Mouse (Mus musculus) C3H10T1/2 (cell line): ENCODE results near the gene Phf11a. TPM values are rescaled to one million over a fixed set of nuclear protein-coding genes. Genes with fewer than 3 reads are reported as not detected.

Source experiments
- polyA plus RNA-seq, 2 experiments: library from polyadenylated mRNA; unstranded; fragments of >200 nt; fragmentation: generic; extraction: Trizol; gene quantifications; one replicate each; pipeline ENCODE4 v1.2.1; 2012; ENCODE audit warnings: missing spikeins in 2 of 2

Gene Phf11a
- polyA plus RNA-seq: not detected

GRCm38 (mm10) chr14:59297391-59297790, at the start of gene Phf11a:
Phf11a (minus strand) TSS chr14:59297522.

GRCm38 (mm10) chr14:59341189-59341588, 43.9 kb upstream of the Phf11a start, which contains the start of gene Phf11b:
Phf11b (minus strand) TSS chr14:59341351.

GRCm38 (mm10) chr14:59260056-59260455, 37.3 kb downstream of the Phf11a start, which contains the start of gene Gm6904:
Gm6904 (minus strand) TSS chr14:59260216.

Other genes with a start within 250 kb of the Phf11a start
- gene 1700129C05Rik, start 154.6 kb downstream of the Phf11a start, polyA plus RNA-seq: not detected
- not detected for gene Gm5142, start 118.8 kb downstream of the Phf11a start, polyA plus RNA-seq
- gene Rcbtb1, start 96.3 kb downstream of the Phf11a start, polyA plus RNA-seq: 1 to 10 TPM; 1.8 to 8.4 TPM
- under 1 TPM in 1 of 2 experiments, not detected in 1; 0.08 TPM for gene Gm6904, start 37.3 kb downstream of the Phf11a start, polyA plus RNA-seq
- 1 to 10 TPM in 1 of 2 experiments, under 1 TPM in 1; 0.02 to 3.7 TPM for gene Phf11b, start 43.8 kb upstream of the Phf11a start, polyA plus RNA-seq
- 1 to 10 TPM in 1 of 2 experiments, under 1 TPM in 1; 0.21 to 9.3 TPM for gene Phf11d, start 67.9 kb upstream of the Phf11a start, polyA plus RNA-seq
- under 1 TPM; 0.05 to 0.28 TPM for gene Phf11c, start 97.9 kb upstream of the Phf11a start, polyA plus RNA-seq
- gene Setdb2, start 143.4 kb upstream of the Phf11a start, polyA plus RNA-seq: 1 to 10 TPM in 1 of 2 experiments, under 1 TPM in 1; 0.22 to 1.0 TPM
- 1 to 10 TPM; 1.0 to 9.0 TPM for gene Cab39l, start 143.4 kb upstream of the Phf11a start, polyA plus RNA-seq